Mouse (Mus musculus) brain, embryonic 14.5 days (tissue): ENCODE data around the gene Fgf5.

Experiments
- CTCF ChIP-seq: fragments of 200-500 bp; IDR thresholded peaks from 2 replicates; pipeline ENCODE4 v1.5.1; 2012; ENCODE audit warnings: inconsistent platforms, mild to moderate bottlenecking, moderate library complexity, borderline replicate concordance; ENCODE audit not compliant: insufficient read depth, insufficient read length; ENCODE audit errors: extremely low read depth
- POLR2A ChIP-seq: fragments of 200-500 bp; IDR thresholded peaks from 2 replicates; pipeline ENCODE4 v1.6.1; 2012; ENCODE audit warnings: mild to moderate bottlenecking, inconsistent platforms, borderline replicate concordance; ENCODE audit not compliant: poor library complexity, insufficient read depth, insufficient read length, severe bottlenecking; ENCODE audit errors: extremely low read depth

DNA sequence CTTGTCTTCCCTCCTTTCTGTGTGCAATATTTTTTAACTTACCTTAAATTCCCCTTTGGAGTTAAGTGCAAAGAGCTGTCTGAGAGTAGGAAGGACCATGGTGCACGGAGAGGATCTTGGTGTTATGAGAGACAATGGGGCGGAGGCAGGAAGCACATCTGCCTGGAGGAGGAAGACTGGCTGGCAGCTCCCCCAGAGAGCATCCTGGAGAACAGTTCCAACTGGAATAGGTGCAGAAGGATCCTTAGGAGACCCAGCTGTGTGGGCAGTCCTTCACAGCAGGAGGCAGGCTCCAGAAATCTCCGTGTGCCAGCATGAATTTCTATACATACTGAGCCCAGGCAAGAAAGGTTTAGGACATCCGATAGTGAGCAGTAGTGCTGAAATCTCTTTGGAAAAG, 8.0 kb upstream of the Fgf5 start:
- no peak for TF ChIP-seq CTCF
- TF ChIP-seq POLR2A, result no peak
